Mouse (Mus musculus) heart, postnatal 0 days (tissue): ENCODE data around the gene Plekha8. TPM values are rescaled to one million over a fixed set of nuclear protein-coding genes. Genes with fewer than 3 reads are reported as not detected.
A peak's percentile ranks its signal among the peaks of the same experiment; 100 is the strongest.

Experiments
- ATAC-seq: fragments of 200-750 bp; cut with Nextera tagmentation; 2 replicates; pipeline ENCODE4 v1.8.0; 2017; ENCODE audit warnings: low read depth, moderate number of reproducible peaks, moderate library complexity; ENCODE audit not compliant: insufficient read depth
- DNase-seq: peaks from one replicate; pipeline ENCODE4 v3.0.0-alpha.2; 2016; ENCODE audit warnings: low spot score
- H3K27ac ChIP-seq: fragments of 300-500 bp; sonication (generic); 2 replicates; pipeline ENCODE4 v1.5.1; 2014; ENCODE audit warnings: low read depth, mild to moderate bottlenecking
- H3K27me3 ChIP-seq: fragments of 300-500 bp; sonication (generic); 2 replicates; pipeline ENCODE4 v1.6.1; 2014; ENCODE audit warnings: low read length, mixed read lengths; ENCODE audit not compliant: control insufficient read depth, insufficient read depth
- H3K36me3 ChIP-seq: fragments of 300-500 bp; sonication (generic); replicated peaks from 2 replicates; pipeline ENCODE4 v1.6.1; 2014; ENCODE audit warnings: low read length, mixed read lengths; ENCODE audit not compliant: control insufficient read depth, insufficient read depth
- H3K4me1 ChIP-seq: fragments of 300-500 bp; sonication (generic); 2 replicates; pipeline ENCODE4 v1.6.1; 2014; ENCODE audit warnings: antibody characterized with exemption; ENCODE audit not compliant: control insufficient read depth, insufficient read depth
- H3K4me2 ChIP-seq: fragments of 300-500 bp; sonication (generic); 2 replicates; pipeline ENCODE4 v1.6.1; 2014; ENCODE audit warnings: low read depth, mild to moderate bottlenecking, low read length, moderate library complexity
- H3K4me3 ChIP-seq: fragments of 300-500 bp; sonication (generic); 2 replicates; pipeline ENCODE4 v1.5.1; 2014; ENCODE audit warnings: low read depth, low read length
- H3K9ac ChIP-seq: fragments of 300-500 bp; sonication (generic); replicated peaks from 2 replicates; pipeline ENCODE4 v1.6.1; 2014; ENCODE audit warnings: low read depth, low read length, mixed read lengths
- H3K9me3 ChIP-seq: fragments of 300-500 bp; sonication (generic); replicated peaks from 2 replicates; pipeline ENCODE4 v1.6.1; 2016; ENCODE audit warnings: low read length; ENCODE audit not compliant: control insufficient read depth
- CTCF ChIP-seq: IDR thresholded peaks from 2 replicates; pipeline ENCODE4 v1.5.1; 2016; ENCODE audit warnings: antibody characterized with exemption, control low read depth, low read depth
- EP300 ChIP-seq: IDR thresholded peaks from 2 replicates; pipeline ENCODE4 v1.6.1; 2016; ENCODE audit warnings: antibody characterized with exemption, low read depth
- WGBS: fragments of 180-500 bp; shearing (Covaris S2); extraction: QIAGEN DNeasy Blood & Tissue Kit; methylation state at CpG from one replicate; pipeline ENCODE4 v1.1.7; 2014; 5-methylcytosine and 5-hydroxymethylcytosine counted together
- polyA plus RNA-seq: library from polyadenylated mRNA; unstranded; fragments of >200 nt; fragmentation: Nextera tagmentation; extraction: Ambion mirVana; gene quantifications from 2 replicates; pipeline ENCODE4 v1.2.1, GENCODE M21; 2015
- total RNA-seq: library from RNA; depleted of rRNA; stranded (reverse); fragments of >200 nt; gene quantifications from 2 replicates; pipeline ENCODE4 v1.2.3, GENCODE M21; 2014; ENCODE audit warnings: low replicate concordance

The Plekha8 gene
- total and polyA plus RNA-seq, 2 experiments from 2014 or later: 5.3 to 10.0 TPM

DNA sequence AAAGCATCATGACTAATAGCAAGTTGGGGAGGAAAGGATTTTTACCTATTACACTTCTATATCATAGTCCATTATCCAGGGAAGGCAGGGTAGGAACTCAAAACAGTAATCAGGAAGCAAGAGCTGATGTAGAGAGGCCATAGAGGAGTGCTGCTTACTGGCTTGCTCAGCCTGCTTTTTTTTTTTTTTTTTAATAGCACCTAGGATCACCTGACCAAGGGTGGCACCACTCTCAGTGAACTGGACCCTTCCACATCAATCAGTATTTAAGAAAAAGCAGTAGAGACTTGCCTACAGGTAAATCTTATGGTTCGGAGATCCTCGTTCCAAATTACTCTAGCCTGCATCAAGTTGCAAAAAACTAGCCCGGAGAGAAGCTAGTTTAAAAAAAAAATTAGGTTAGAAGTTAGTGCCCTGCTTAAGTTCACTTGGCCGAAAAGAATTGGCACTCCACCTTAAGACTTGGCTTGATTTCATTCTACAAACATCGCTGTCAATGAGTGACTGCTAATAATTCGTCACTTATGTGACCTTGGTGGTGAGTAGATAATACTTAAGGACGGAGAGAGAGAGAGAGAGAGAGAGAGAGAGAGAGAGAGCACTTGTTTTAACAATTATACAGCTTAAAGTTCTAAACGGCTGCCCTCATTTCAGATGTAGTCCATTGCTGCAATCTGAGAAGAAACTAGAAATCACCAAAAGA lies 994 bp upstream of the Plekha8 start:
- H3K9me3 ChIP-seq: no peaks in the 10 kb centered on the region
- H3K27me3 ChIP-seq: no peaks in the 10 kb centered on the region
- 29% methylated on average over 8 of the region's 8 CpGs for WGBS
- peaks cover 18% of the 10 kb centered on the region for H3K4me1 ChIP-seq
- H3K4me2 ChIP-seq: peak overlapping the region; percentile 87
- TF ChIP-seq EP300 (no peak), CTCF (no peak)
- peak overlapping the region; percentile 70 for H3K27ac ChIP-seq
- DNase-seq (no peak), ATAC-seq (no peak)
- H3K36me3 ChIP-seq: no peaks in the 10 kb centered on the region
- peak overlapping the region; percentile 69 for H3K4me3 ChIP-seq
- H3K9ac ChIP-seq: no peak overlapping the region

DNA sequence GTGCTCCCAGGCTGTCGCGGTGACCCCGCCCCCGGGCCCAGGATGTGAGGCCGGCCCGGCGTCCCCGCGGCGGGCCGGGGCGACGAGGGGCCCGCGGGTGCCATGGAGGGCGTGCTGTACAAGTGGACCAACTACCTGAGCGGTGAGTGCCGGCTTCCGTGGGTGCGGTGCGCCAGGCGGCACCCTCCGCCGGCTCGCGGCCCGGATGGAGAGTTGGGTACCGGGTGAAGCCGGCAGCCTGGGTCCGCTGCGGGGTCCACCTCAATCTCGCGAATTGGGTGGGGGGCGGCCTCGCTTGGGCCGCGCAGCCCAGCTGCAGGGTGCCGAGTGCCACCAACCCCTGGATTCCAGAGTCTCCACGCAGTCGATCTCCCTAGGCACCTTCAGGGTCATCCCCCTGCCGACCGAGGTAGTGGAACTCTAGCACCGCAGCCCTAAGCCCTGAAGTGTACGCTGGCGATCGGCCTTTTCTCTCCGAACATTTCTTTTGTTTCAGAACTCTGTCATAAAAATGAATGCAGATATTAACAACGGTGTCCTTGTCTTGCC lies 493 bp downstream of the Plekha8 start:
- H3K9ac ChIP-seq: peak overlapping the region; percentile 67
- DNase-seq: no peak
- H3K9me3 ChIP-seq: no peaks in the 10 kb centered on the region
- ATAC-seq: peak; percentile 6
- H3K27ac ChIP-seq: peak overlapping the region; percentile 67
- peaks cover 18% of the 10 kb centered on the region for H3K4me1 ChIP-seq
- under 1% methylated on average over 48 of the region's 48 CpGs for WGBS
- H3K36me3 ChIP-seq: no peaks in the 10 kb centered on the region
- H3K4me3 ChIP-seq: peak overlapping the region; percentile 69
- no peaks in the 10 kb centered on the region for H3K27me3 ChIP-seq
- TF ChIP-seq EP300 (no peak), CTCF (no peak)
- peak overlapping the region; percentile 87 for H3K4me2 ChIP-seq

DNA sequence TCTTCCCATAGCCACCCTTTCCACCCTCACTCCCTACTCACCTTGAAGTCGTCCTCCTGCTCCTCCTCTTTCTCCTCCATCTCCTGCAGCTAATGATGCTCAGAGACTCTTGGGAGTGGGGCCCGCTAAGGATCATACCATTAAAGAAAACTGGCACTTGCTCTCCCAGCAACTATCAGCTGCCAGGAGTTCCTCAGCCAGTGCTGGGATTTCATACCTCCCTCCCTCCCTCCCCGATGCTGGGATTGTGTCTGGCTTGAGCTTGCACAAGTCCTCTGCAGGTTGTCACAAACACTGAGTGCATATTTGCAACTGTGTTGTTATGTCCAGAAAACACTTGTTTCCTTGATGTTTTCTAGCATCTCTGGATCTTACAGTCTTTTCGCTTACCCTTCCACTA lies 2.3 kb downstream of the Plekha8 start, which contains the start of gene Fkbp14:
Gene Fkbp14, minus strand, starts transcription at position 101 of the 400 bp plus-strand sequence.
- TF ChIP-seq EP300 (no peak), CTCF (no peak)
- Histone ChIP-seq H3K27ac (no peak within 1 kb of the TSS), H3K9ac (no peak within 1 kb of the TSS), H3K36me3 (no peaks in the 10 kb centered on the region), H3K4me3 (no peak within 1 kb of the TSS), H3K9me3 (no peaks in the 10 kb centered on the region), H3K27me3 (no peaks in the 10 kb centered on the region), H3K4me1 (peaks cover 12% of the 10 kb centered on the region), H3K4me2 (peak within 1 kb of the TSS; percentile 87)
- WGBS: 71% methylated on average over 4 of the region's 4 CpGs
- ATAC-seq: no peak
- no peak for DNase-seq

DNA sequence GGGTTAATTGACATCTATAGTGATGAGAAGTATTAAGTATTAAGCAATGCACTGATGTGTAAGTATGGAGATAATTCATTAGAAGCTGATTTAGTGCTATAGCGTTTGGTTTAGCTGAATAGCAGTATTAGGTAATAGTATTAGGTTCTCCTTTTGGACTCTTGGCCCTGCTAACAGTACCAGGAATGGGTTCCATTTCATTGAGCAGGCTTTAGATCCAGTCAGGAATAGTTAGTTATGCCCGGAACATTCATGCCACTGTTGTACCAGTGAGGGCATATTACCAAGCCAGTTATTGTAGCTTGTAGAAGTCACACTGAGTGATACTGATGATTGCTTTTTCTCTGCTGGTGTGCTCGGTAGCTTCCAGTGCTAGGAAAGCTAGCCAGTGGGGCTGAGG lies 2.8 kb downstream of the Plekha8 start:
- no peak overlapping the region for H3K27ac ChIP-seq
- no peak overlapping the region for H3K4me2 ChIP-seq
- H3K9ac ChIP-seq: no peak overlapping the region
- ATAC-seq (no peak), DNase-seq (no peak)
- H3K36me3 ChIP-seq: no peaks in the 10 kb centered on the region
- no peaks in the 10 kb centered on the region for H3K27me3 ChIP-seq
- peaks cover 12% of the 10 kb centered on the region for H3K4me1 ChIP-seq
- WGBS: 81% methylated on average over 3 of the region's 3 CpGs
- H3K9me3 ChIP-seq: no peaks in the 10 kb centered on the region
- no peak overlapping the region for H3K4me3 ChIP-seq
- no peak for TF ChIP-seq CTCF
- no peak for TF ChIP-seq EP300

- Histone ChIP-seq H3K36me3 (peaks cover 3% of the 10 kb centered on the region; the same call in 1 of the 2 replicates), H3K9ac (no peak overlapping the region), H3K4me1 (peaks cover 7% of the 10 kb centered on the region; the same call in 1 of the 2 replicates), H3K4me2 (no peak overlapping the region), H3K9me3 (no peaks in the 10 kb centered on the region), H3K4me3 (no peak overlapping the region), H3K27ac (no peak overlapping the region), H3K27me3 (no peaks in the 10 kb centered on the region)
- TF ChIP-seq CTCF (no peak), EP300 (no peak)
- WGBS: 78% methylated on average over 5 of the region's 5 CpGs
- DNase-seq (no peak), ATAC-seq (no peak)
These were observed 5.9 kb downstream of the Plekha8 start for GRCm38 (mm10) chr6:54600681-54601347.
